Mouse (Mus musculus) heart, postnatal 0 days (tissue): ENCODE data around the gene Lmx1a.

Experiments
- CTCF ChIP-seq: IDR thresholded peaks from 2 replicates; pipeline ENCODE4 v1.5.1; 2016; ENCODE audit warnings: antibody characterized with exemption, control low read depth, low read depth
- EP300 ChIP-seq: IDR thresholded peaks from 2 replicates; pipeline ENCODE4 v1.6.1; 2016; ENCODE audit warnings: antibody characterized with exemption, low read depth

DNA sequence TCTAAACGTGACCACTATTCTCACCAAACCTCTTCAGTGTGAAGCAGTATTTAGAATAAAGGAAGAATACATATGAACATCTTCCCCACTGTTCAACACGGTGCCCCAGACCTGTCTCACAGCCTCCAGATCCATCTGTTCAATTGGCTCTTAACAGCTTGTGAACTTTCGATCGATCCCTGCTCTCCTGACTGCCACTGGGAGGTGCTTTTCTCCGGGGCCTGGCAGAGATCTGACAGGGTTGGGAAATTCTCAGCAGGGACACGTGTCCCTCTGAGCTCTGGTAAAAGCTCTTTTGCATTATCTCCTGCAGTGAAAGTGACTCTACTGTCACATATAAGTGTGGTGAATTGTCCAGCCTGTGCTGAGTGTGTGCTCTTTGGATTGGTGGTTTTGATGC lies 57.6 kb downstream of the Lmx1a start:
- TF ChIP-seq EP300 (no peak), CTCF (no peak)
